Mouse (Mus musculus): ENCODE data around the gene Gm20388.
A peak's percentile ranks its signal among the peaks of the same experiment; 100 is the strongest.

Gene Gm20388

GRCm38 (mm10) chr8:120554466-120555039 is 643.9 kb downstream of the Gm20388 start:
- DNase-seq (ENCODE audit: extremely low spot score, low spot score) = no peak

- DNase-seq (ENCODE audit: extremely low spot score, low spot score) = no peak
Observed at GRCm38 (mm10) chr8:120556198-120556892, 645.7 kb downstream of the Gm20388 start.

GRCm38 (mm10) chr8:120557170-120557965 is 646.7 kb downstream of the Gm20388 start:
- DNase-seq (ENCODE audit: extremely low spot score, low spot score) = no peak

DNA sequence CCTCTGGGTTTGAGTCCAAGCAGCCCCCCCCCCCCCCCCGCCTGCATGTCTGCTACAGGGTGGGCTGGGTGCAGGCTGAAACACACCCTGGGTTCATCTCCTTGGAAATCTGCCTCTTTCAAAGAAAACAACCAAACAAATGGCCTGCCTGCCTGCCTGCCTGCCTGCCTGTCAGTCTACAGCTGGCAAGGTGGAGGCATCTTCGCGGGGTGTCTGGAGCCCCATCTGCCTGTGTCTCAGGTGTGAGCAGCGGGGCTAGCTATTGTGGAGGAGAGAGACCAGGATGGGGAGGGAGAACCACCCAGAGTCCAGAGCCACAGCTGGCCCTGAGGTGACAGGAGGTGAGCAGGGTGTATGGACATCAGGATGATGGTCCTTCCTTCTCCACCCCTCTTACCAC is 647.5 kb downstream of the Gm20388 start:
- no peak for DNase-seq (ENCODE audit: extremely low spot score, low spot score)

GRCm38 (mm10) chr8:120559654-120560053 is 649.0 kb downstream of the Gm20388 start:
- no peak for DNase-seq (ENCODE audit: extremely low spot score, low spot score)

DNA sequence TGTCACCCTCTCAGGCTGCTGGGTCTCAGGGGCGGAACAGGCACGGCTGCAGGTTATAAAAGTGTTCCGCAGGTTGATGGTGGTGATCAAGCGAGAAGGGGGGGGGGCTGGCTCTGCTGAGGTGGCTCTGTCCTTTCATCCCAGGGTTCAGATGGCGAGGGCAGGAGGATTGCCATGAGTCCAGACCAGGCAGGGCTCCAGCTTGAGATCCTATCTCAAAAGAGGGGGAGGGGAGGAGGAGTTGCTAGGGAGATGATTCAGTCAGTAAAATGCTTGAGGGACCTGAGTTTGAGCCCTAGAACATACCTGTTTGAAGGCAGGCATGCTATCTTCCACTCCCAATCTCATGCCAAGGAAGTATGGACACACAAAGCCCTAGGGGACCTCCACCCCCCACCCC is 649.9 kb downstream of the Gm20388 start:
- DNase-seq (ENCODE audit: extremely low spot score, low spot score) = no peak

GRCm38 (mm10) chr8:120561539-120562435 is 651.1 kb downstream of the Gm20388 start:
- no peak for DNase-seq (ENCODE audit: extremely low spot score, low spot score)

DNA sequence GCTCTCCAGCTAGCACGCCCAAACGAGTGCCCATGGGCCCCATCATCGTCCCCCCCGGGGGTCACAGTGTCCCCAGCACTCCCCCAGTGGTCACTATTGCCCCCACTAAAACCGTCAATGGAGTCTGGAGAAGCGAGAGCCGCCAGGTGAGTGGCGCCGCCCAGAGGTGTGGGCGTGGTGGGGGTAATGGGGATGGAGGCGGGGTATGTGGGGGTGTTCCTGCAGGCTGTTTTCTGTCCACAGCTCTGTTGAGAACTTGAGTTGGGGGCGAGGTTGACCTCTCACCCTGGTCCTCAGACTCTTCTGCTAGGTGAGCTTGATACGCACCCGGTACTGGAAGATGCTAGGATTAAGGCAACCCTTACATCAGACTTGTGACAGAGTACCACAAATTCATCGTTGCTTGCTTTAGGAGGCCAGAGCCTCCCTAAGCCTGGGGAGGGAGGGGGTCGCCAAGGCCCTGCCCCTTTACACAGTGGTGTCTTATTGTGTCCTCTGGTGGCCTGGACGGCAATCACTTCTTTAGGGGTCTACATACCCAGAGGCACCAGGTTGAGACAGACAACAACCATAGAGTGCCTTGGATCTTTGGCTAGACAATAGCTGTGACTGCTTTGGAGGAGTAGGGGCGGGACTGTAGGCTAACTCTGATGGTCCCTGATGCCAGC is 652.2 kb downstream of the Gm20388 start:
- no peak for DNase-seq (ENCODE audit: extremely low spot score, low spot score)

DNA sequence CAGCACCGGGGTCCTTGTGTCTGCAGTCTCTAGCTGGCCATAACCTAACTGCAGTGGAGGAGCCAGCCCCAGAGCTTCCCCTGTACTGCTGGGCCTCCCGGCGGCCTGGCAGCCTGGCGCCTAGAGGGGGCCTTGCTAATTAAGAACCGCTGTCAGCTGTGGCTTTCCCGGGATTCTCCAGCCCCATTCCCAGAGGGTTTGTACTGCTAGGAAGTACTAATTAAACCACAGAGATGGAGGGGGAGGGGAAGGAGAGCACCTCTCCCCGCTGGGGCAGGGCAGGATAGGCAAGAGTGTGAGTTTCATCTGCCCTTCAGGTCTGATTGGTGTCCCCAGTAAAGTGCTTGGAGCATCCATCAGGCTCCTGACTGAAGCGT is 652.7 kb downstream of the Gm20388 start:
- DNase-seq (ENCODE audit: extremely low spot score, low spot score) = no peak

GRCm38 (mm10) chr8:120563851-120564837 is 653.5 kb downstream of the Gm20388 start:
- DNase-seq (ENCODE audit: extremely low spot score, low spot score) = no peak

DNA sequence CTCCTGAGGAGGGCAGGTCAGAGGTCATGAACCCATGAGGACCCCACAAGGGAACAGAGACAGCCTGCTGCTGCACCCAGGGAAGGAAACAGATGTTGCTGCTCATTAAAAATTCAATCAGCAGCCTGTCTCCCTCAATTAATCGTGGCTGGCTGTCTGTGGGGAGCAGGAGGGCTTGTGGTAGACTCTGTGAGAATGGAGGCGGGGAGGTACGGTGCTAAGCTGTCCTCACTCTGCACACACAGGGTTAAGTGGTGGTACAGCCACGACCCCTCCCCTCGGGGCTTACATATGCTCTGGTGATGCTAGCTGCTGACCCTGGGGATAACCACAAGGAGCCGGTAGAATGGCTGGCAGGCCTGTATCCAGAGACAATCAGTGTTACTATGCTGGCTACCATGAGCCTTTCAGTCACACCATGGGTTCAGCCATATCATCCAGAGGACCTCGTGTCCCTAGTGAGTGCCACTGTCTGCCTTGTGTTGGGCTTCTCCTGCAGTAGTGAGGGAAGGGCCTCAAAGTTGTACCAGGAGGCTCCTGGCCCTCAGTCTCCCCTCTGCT is 654.6 kb downstream of the Gm20388 start:
- DNase-seq (ENCODE audit: extremely low spot score, low spot score) = no peak

- DNase-seq (ENCODE audit: extremely low spot score, low spot score) = no peak
Observed at GRCm38 (mm10) chr8:120566681-120567080, 656.0 kb downstream of the Gm20388 start.

DNA sequence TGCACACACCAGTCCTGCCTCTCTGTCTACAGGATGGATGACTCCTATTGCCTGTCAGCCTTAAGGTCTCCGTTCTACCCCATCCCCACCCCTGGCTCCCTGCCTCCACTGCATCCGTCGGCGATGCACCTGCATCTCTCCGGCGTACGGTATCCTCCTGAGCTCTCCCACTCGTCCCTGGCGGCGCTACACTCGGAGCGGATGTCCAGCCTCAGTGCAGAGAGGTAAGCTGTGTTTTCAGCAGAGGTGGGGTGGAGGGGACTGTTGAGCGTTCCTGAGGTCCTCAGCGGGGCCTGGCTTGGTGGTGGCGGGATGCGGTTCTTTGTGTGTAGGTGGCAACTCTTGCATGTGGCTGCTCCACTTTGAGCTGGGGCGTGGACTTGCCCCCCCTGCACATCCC is 657.1 kb downstream of the Gm20388 start:
- DNase-seq (ENCODE audit: extremely low spot score, low spot score) = no peak

DNA sequence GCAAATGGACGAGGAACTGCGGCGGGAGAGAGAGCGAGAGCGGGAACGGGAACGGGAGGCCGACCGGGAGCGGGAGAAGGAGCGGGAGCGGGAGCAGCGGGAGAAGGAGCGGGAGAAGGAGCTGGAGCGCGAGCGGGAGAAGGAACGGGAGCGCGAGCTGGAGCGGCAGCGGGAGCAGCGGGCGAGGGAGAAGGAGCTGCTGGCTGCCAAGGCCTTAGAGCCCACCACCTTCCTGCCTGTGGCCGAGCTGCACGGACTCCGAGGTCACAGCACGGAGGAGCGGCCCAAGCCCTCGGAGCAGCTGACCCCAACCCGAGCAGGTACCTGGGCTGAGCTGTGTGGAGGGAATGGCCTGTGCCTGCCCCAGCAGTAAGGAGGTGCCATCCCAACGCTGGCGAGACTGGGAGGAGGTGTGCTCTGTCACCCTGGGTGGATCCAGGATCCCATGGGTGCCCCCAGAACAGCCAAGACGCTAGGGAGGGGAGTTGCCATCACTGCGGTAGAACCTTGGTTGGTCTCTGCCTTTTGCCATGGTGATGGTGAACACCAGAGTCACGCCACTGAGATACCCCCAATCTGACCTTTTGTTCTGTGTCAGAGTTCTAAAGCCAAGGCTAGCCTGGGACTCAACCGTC is 657.6 kb downstream of the Gm20388 start:
- DNase-seq (ENCODE audit: extremely low spot score, low spot score) = no peak

DNA sequence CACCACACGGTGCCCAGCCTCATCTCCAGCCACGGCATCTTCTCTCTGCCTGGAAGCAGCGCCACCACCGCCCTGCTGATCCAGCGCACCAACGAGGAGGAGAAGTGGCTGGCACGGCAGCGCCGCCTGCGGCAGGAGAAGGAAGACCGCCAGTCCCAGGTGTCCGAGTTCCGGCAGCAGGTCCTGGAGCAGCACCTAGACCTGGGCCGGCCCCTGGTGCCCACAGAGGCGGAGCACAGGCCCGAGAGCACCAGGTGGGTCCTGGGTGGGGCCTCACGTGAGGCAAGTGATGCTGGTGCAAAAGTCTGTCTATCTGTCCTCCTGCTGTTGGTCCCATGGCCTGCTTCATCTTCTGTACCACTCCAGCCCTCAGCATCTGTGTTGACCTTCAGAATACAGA is 658.5 kb downstream of the Gm20388 start:
- DNase-seq (ENCODE audit: extremely low spot score, low spot score) = no peak

GRCm38 (mm10) chr8:120569939-120570715 is 659.5 kb downstream of the Gm20388 start:
- DNase-seq (ENCODE audit: extremely low spot score, low spot score) = peak; percentile 86

DNA sequence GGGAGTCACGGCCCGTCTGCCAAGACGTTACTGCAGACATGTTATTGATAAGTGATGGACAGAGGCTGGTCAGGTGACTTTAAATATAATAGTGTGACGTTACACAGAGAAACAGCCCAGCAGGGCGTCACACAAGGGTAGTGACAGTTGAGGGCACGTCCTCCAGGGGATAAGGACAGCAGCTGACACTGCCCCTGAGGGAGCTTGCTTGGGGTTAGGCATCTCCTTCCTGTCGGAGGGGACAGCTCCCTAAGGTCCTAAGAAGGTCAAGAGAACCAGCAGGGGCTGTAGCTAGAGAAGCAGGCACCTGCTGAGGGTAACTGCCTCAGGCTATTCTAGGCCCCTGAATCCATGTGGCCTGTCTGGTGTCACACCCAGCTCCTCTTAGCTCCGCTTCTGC is 660.9 kb downstream of the Gm20388 start:
- DNase-seq (ENCODE audit: extremely low spot score, low spot score) = no peak

- no peak for DNase-seq (ENCODE audit: extremely low spot score, low spot score)
Observed at GRCm38 (mm10) chr8:120572534-120572933, 661.9 kb downstream of the Gm20388 start.
